Mouse (Mus musculus) induced T-regulatory cell, adult 2 months (primary cell): ENCODE measurements around the gene Psmd1.

Experiments used
- DNase-seq: peaks from one replicate; pipeline ENCODE4 v3.0.0-alpha.2; 2012; ENCODE audit warnings: low read depth

Psmd1 gene

DNA sequence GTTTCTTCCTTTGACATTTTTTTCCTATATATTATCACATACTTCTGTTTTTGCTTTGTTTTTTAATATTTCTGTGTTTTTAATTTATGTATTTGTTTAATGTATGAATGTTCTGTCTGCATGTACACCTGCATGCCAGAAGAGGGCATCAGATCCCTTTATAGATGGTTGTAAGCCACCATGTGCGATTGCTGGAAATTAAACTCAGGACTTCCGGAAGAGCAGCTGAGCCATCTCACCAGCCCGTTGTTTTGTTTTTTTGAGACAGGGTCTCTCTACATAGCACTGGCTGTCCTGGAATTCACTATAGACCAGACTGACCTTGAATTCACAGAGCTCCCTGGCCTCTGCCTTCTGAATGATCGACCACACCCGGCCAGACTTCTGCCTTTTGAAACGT, 1.7 kb upstream of the Psmd1 start:
- peak; percentile 37 for DNase-seq

DNA sequence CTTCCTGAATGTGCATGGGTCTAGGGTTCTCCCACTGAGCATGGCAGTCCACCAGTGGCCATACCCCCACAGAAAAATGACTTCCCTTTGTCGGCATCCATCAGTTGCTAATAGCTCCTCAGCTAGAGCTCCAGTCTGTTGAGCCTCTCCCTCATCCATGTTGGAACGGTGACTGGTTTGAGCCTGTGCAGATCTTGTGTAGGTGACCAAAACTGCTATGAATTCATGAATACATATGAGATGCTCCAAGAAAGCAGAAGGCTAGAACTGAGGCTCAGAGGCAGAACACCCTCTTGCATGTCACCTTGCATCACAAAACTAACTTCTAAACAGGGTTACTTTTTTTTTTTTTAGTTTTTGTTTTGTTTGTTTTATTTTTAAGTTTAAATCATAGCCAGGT, 12.4 kb downstream of the Psmd1 start:
- DNase-seq, result no peak

DNA sequence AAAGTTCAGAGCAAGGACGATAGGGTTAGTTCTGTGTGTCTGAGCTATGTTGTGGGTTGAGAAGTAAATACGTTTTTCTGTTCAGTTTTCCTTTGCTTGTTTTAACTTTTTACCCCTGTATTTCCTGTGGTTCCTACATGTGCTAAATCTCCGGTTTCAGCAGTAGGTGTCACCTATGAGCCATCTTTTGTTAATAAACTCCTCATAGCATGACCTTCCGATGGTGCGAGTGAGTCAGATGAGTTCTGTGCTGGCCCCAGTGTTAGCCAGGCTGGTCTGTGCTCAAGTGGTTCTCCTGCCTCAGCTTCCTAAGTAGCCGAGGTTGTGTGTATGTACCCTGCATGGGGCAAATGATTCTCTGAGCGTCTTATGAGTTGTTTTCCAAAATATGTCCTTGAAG, 30.2 kb downstream of the Psmd1 start:
- no peak for DNase-seq

DNA sequence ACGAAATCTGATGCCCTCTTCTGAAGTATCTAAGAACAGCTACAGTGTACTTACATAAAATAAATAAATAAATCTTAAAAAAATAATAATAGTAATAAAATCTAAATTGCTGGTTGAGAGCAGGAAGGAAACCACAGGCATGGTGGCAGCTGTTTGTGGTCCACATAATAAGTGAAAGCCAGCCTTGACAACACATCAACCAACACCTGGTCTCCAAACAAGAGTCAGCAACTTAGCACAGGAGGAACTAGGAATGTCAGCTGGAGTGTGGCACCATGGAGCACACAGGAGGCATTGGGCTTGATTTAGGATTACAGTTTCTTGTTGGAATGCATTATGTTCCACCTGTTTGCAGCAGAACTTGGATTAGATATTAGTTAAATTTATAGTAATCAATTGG, 40.9 kb downstream of the Psmd1 start:
- DNase-seq, result no peak

DNA sequence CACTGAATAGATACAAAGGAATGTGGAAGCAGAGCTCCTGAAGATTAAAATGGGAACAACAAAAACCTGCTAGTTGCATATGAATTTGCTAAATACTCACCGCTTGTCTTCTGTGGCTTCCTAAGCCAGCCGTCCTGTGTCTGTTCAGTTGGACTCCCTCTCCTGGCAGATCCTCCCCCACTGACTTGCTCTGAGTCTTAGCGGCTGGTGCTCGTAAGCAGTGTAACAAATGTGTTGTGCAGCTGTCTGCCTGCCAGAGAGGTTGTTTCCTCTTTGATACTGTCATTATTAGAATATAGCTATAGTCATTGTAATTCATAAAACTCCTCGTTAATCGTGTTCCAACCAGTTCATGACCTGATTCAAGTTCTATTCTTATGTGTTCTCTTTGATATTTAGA, 47.6 kb downstream of the Psmd1 start, which contains the start of gene Htr2b:
TSS of gene Htr2b (minus strand) at position 192 of the 400 bp plus-strand sequence.
- DNase-seq, result no peak

DNA sequence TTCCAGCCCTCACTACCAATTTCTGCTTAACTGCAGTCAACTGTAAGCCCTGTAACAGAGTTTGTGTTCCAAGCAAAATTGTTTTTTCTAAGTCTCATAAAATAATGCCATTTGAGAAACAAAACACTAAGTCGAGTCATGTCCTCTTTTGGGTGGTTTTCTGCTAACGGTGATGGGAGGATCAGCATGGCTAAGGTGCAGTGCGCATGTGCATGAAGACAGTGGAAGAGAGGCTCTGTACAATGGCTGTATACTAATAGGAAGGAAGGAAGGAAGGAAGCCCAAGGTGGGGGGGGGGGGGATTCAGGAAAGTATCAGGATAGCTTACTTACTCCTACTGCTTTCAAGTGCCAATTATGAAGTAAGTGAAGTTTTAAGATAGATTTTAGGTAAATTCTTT, 50.0 kb downstream of the Psmd1 start:
- no peak for DNase-seq

DNA sequence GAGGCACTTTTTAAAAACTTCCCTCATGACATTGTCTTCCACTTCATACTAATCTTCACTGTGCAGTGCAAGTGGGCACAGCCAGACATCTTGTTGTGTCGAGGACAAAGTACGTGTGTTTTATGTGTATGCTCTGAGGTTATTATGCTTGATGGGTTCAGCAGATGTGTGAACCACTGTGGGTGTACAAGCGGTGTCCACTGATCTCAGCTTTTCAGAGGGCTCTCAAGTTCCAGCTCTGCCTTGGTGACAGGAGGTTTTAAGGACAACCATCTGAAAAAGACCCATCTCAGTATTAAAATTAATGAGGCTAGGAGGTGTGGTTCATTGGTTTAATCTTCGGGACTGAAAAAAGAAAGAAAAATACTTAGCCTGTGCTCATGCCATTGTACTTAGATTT, 55.4 kb downstream of the Psmd1 start:
- no peak for DNase-seq

DNA sequence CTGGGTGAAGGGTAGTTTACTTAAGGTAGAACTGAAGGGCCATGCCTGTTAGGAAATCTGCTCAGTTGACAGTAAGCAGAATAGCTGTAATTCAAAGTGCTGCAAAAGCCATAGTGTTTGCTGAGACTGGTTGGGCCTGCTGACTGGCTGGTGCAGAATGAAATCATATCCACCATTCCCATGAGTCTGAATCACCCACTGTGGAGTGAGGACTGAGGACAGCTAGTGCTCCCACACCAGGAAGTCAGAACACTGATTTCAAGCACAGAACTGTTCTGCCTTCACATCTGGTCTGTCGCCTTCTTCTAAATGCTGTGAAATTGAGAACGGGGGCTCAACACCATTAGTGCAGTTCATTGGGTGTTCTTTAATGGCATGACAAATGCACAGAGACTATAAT, 61.8 kb downstream of the Psmd1 start:
- no peak for DNase-seq

DNA sequence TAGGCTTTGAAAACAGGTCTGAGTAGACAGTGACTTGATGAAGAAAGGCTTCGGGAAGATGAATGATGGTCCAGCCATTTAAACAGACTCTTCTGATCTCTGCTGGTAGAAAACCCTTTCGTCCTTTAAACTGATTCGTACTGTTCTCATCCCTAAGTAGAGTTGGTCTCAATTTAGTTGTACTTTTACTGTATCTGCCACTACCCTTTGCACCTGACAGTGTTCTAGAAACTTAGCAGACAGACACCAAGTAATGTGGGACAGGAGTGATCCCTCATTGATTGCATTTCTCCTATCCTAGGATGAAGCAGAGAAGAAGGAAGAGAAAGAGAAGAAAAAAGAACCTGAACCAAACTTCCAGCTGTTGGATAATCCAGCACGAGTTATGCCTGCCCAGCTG, 69.2 kb downstream of the Psmd1 start, which contains the start of gene Gm21972:
TSS of gene Gm21972 (plus strand) at position 301 of the 400 bp plus-strand sequence.
- no peak for DNase-seq

DNA sequence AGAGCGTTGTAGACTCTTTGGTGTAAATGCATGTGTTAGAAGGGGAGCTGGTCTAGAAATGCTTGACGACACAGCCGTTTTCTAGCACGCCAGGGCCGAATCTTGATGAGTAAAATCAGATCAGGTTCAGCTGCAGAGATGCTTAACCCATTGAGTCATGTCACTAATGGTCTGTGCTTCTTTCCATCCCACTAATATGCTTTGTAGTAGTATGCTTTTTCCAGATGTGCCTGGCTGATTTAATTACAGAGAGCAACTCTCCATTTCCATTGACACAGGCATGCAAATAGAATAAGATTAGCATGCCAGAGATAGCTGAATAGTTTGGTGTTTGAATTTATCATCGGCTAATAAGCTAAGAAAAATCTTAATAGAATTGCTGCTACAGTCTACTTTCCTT, 71.1 kb downstream of the Psmd1 start:
- DNase-seq, result no peak

DNA sequence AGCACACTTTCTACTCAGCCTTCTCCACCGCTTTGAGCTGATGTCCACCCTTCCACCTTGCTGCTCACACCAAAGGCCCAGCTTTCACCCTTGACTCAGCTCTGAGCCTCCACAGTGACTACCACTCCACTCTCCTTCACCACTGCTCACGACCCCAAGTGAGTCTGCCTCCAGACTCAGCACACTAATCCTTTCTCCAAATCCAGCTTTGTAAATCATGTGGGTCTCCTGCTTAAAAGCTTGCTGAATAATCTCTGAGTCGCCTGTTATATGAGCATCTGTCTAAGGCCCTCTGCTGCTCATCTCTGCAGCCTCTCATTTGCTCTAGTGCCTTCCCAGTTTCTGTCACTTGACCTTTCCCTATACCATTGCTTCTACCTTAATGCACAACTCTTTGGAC, 76.9 kb downstream of the Psmd1 start:
- DNase-seq, result no peak

DNA sequence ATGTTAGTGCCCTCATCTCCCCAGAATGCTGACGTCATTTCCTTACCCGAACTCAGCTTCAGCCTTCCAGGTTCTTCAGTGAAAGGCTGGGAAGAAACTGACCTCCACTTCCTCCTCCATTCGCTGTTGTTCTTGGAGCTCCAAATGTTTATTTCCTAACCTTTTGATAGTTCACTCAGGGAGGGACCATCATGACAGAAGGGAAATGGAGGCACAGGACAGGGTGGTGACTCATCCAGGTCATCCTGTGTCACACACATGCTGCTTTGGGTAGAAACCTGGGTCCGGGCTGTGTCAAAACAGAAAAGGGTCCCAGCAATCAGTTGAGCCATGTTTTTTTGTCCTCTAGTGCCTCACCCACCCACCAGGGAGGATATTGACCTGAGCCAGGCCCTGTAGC, 79.0 kb downstream of the Psmd1 start:
- DNase-seq, result no peak

DNA sequence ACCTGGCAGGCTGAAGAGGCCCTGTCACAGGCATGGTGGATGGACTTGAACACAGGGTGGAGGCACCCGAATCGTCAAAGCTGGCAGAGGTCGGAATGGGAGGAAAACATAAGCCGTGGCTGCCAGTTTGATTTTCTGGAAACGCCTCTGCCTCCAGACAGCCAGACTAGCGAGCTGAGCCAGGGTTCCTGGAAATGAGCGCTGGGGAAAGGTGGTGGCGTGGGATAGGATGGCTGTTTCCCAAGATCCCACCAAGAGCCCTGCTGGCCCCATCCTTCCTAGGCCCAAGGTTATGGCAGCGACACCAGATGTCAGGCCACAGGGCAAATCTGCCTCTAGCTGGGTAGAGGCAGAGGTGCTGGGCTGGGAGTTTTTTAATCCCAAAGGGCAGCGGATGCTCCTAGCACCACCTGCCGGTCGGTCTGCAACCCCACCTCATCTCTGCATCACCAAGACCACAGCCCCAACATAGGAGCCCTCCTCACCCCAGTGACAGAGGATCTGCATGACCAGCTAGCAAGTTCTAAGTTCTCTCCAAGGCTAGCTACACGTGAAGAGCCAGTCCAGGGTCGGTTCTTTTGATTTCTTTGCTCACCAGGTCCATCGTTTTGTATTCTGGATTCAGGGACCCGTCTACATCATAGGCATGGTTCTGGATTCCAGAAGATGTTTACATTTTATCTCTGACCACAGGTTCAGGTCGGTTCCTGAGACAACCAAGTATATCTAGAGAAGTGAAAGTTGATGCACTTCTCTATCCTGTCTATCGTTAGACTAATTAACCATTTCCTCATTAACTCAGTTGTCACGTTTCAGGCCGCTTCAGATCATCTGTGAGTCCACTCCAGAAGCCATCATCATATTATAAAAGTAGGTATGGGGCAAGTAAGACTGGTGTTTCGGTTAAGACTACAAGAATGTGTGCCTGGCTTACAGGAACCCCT, 80.1 kb downstream of the Psmd1 start:
- DNase-seq, result no peak

DNA sequence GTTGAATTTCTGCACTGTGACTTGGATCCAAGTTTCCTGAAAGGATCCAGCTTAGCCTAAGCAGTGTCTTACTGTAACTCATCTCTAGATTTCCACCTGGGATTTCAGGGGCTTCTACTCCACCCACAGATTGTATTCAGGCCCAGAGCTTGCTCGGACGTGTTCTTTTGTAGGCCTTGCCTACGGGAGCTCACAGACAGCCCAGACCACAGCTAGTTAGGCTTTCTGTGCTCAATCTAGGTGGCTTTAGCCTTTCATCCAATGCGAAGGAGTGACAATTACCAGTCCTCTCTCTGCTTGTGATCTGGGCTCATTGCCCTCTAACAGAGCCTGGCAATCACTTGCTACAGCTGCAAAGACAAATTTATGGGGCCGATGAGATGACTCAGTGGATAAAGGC, 82.1 kb downstream of the Psmd1 start:
- DNase-seq, result no peak

DNA sequence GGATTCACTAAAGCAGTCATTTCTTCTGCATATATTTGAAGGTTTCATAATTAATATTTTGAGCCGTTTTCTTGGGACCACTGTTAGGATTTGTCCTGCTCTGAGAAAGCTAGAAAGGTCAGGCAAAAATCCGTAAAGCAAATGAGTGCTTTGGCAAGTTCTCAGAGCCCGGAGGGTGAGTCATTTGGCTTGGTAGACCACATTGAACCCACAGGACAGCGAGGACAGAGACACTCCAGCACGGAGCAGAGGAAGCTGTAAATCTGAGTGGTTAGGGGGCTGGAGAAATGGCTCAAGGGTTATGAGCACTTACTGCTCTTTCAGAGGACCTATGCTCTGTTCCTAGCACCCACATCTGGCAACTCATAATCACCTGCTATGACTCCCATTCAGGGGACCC, 83.4 kb downstream of the Psmd1 start:
- no peak for DNase-seq

DNA sequence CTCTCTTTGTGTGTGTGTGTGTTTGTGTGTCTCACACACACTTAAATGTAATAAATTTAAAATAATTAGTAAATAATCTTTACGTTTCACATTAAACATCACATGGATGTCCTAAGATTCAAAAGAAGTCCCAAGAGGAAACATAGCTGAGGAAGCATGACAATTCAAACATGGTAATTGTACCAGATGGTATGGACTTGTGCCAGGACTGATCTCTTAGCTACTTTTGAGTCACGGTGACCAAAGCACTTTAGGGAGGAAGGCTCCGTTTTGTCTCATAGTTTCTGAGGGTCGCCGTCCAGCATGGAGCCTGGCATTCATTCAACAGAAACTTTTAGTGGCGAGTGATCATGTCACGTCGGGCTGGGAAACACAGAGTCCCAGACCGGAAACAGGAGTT, 84.0 kb downstream of the Psmd1 start:
- DNase-seq, result no peak

DNA sequence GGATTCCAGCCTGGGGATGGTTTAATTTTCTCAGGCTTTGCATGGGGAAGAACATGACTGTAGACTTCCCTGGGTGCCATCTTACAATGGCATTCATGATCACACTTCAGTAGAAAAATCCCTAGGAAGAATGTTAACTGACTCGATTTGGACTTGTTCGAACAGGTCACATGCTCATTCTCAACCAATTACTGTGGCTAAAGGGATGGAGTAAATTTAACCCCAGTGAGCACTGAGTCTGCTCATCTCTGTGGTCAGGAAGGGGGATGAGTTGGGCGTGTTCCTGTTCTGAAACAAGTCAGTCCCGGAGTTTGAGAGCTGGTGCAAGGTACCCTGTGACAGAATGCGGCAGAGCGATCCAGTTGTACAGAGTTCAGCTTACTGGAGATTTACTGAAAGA, 86.7 kb downstream of the Psmd1 start:
- DNase-seq, result peak; percentile 14

DNA sequence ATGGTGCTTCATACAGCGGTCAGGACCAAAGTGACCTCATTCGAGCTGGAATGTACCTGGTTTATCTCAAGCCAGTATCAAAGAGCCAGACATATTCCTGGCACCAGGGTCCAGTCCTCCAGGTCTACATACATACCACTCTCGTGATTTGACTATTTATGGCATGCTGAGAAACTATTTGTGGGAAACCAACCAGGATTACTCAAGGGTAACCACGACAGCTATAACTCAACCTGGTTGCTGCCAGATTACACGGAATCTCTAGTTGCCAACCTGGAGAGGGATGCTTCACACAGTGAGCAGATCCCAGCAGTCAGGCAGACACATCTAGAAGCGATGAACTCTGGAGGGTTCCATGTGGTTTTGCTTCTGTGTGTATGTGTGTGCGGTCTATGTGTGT, 87.2 kb downstream of the Psmd1 start:
- DNase-seq, result no peak

DNA sequence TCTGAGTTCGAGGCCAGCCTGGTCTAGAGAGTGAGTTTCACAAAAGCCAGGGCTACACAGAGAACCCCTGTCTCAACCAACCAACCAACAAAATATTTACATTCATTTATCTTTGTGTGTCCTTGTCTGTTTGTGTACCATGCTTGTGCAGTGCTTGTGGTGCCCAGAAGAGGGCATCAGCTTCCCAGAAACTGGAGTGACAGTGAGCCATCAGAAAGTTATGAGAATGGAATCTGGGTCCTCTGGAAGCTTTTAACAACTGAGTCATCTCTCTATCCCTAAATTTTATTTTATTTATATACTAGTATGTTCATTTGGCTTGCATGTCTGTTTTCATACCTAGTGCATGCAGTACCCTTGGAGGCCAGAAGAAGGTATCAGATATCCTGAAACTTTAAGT, 88.4 kb downstream of the Psmd1 start:
- DNase-seq, result peak; percentile 50

DNA sequence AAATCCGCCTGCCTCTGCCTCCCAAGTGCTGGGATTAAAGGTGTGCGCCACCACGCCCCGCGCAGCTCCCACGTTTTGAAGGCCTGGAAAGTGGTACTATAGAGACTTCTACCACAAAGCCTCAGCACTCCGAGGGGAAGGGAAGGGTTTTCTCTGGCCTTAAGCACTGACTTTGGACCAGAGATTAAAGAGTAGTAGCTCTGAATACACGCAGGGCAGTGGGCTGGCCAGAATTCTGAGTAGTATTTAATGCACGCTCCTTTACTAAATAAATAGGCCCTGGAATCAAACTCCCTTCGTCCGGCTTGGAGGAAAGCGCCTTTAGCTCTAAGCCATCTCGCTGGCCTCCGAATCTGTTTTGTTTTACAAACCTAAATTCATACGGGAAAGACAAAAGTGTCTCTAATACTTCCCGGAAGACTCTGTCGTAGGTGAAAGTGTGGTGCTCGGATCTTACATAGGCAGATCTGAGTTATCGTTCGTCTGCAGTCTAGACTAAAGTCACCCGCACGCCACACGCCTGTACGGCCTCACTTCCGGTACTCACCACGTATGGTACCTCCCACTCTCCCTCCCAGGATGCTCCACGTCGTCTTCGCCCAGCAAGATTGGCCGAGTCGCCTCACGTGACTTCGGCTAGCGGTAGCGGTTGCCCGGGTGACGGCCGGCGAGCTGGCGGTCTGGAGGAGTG, 90.1 kb downstream of the Psmd1 start, which contains the start of gene Armc9:
TSS of gene Armc9 (plus strand) at position 648 of the 691 bp plus-strand sequence.
- peak; percentile 98 for DNase-seq

DNA sequence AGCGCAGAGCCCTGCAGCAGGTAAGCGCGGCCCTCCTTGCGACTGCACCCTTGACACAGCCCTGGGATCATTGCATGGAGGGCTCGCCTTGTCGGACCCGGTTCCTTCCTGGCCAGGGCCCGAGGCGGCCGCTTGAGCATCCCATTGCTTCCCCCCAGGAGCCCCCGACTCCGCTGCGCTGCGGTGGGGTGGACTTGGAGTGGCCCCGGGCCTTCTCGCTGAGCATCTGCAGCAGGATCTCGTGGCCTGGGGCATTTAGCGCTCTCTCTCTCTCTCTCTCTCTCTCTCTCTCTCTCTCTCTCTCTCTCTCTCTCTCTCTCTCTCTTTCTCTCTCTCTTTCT, 90.6 kb downstream of the Psmd1 start:
- no peak for DNase-seq

DNA sequence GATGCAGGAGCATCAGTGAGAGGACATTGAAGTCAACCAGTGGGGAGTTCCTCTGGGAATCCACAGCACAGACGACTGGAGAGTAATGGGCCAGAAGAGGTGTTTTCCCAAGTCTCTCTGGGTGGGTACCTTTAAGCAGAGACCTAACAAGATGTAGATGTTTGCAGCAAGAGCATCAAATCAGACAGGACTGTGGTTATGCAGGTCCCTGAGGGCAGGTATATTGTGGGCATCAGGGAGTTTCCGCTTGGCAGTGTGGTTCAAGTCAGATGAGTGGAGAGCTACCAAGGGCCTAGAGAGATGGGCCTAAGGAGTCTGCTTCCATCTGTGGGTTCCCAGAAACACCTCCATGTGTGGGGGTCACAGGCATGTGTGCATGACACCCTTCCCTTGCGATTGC, 91.9 kb downstream of the Psmd1 start:
- peak; percentile 28 for DNase-seq

DNA sequence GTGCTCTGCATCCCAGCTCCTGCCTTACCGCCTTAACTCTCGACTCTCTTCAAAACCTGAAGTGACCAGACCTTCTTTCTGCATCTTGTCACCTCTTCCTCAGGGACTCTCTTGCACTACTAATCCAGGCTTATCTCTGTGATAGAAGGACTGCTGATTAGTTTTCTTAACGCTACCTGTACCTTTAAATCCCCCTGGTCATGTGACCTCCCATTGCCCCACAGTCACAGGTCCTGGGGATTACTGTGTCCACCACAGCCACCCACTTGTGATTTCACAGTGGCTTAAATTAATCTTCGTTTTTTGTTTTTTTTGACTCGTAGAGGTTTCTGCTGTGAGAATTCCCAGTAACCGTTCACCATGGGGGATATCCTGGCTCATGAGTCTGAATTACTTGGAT, 92.4 kb downstream of the Psmd1 start:
- DNase-seq, result no peak
